Mouse (Mus musculus): ENCODE results near the gene 4930432M17Rik. TPM values are rescaled to one million over a fixed set of nuclear protein-coding genes. Genes with fewer than 3 reads are reported as not detected.

Gene 4930432M17Rik
- polyA plus RNA-seq, 1 experiment from 2014 or later, result not detected

DNA sequence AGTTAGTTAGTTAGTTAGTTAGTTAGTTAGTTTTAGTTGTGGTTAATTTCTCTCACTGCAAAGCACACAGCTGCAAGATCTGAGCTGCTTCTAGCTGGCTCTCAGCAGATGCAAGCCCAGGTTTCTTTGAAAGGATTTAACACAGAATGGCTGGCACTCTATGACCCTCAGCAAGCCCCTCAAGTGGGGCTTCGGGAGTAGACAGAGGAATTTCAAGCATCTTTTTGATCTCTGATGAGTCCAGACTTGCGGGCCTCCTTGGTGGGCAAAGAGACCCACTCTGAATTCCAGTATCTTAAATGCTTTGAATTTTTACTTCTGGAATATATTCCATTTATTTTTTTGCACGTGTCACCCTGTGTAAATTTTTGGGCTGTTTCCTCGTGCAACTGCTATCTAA is 8.4 kb downstream of the 4930432M17Rik start:
- Histone ChIP-seq H3K27ac (no peak overlapping the region), H3K36me3 (no peaks in the 10 kb centered on the region), H3K27me3 (no peaks in the 10 kb centered on the region), H3K9me3 (no peaks in the 10 kb centered on the region), H3K9ac (no peak overlapping the region), H3K4me1 (peaks cover 4% of the 10 kb centered on the region; the same call in 1 of the 2 replicates), H3K4me3 (no peak overlapping the region), H3K4me2 (no peak overlapping the region)
- no peak for ATAC-seq (ENCODE audit: insufficient number of reproducible peaks, insufficient read depth, low FRiP score, low TSS enrichment, low read depth)
- 25% methylated on average over 4 of the region's 4 CpGs for WGBS

DNA sequence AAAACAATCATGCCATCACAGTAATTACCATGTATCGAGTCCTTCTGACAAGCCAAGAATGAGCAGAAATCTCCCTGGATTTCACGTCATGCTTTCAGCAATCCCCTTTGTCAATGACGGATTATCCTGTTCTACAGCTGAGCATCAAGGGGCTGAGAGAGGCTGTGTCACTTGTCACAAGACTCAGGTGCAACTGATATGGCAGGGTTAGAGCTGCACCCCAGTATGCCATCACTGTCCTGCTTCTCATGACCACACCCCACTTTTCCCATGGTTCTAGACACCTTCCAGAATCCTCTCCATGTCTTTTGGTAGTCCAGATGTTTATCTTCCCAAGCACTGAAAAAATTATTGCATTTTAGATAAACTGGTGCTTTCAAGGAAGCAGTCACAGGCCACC is 8.9 kb downstream of the 4930432M17Rik start:
- H3K36me3 ChIP-seq, result no peaks in the 10 kb centered on the region
- no peak overlapping the region for H3K27ac ChIP-seq
- no peak overlapping the region for H3K9ac ChIP-seq
- H3K4me2 ChIP-seq, result no peak overlapping the region
- H3K27me3 ChIP-seq, result no peaks in the 10 kb centered on the region
- no peak for ATAC-seq (ENCODE audit: insufficient number of reproducible peaks, insufficient read depth, low FRiP score, low TSS enrichment, low read depth)
- 44% methylated on average over 3 of the region's 3 CpGs for WGBS
- H3K4me3 ChIP-seq, result no peak overlapping the region
- peaks cover 4% of the 10 kb centered on the region; the same call in 1 of the 2 replicates for H3K4me1 ChIP-seq
- H3K9me3 ChIP-seq, result no peaks in the 10 kb centered on the region

DNA sequence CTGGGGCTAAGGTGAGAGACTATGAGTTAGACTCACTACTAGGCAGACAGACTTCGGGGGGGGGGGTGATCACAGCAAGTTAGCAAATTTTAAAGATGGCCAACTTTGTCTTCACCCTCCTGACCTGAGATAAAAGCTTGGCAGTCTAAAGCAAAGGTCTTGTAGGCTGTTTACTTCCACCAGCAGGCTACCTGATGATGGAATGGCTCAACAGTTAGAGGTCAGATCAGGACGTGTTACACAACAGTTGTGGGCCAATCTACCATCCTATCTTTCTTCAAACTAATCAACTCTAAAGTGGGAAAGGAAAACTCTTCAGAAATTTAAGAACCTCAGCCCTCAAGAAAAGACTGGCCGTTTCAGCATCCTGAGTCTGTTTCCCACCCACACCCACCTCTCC is 9.6 kb downstream of the 4930432M17Rik start:
- Histone ChIP-seq H3K9ac (no peak overlapping the region), H3K4me1 (peaks cover 4% of the 10 kb centered on the region; the same call in 1 of the 2 replicates), H3K27me3 (no peaks in the 10 kb centered on the region), H3K9me3 (no peaks in the 10 kb centered on the region), H3K4me3 (no peak overlapping the region), H3K36me3 (no peaks in the 10 kb centered on the region), H3K4me2 (no peak overlapping the region), H3K27ac (no peak overlapping the region)
- WGBS, result 80% methylated on average over 3 of the region's 3 CpGs
- no peak for ATAC-seq (ENCODE audit: insufficient number of reproducible peaks, insufficient read depth, low FRiP score, low TSS enrichment, low read depth)

DNA sequence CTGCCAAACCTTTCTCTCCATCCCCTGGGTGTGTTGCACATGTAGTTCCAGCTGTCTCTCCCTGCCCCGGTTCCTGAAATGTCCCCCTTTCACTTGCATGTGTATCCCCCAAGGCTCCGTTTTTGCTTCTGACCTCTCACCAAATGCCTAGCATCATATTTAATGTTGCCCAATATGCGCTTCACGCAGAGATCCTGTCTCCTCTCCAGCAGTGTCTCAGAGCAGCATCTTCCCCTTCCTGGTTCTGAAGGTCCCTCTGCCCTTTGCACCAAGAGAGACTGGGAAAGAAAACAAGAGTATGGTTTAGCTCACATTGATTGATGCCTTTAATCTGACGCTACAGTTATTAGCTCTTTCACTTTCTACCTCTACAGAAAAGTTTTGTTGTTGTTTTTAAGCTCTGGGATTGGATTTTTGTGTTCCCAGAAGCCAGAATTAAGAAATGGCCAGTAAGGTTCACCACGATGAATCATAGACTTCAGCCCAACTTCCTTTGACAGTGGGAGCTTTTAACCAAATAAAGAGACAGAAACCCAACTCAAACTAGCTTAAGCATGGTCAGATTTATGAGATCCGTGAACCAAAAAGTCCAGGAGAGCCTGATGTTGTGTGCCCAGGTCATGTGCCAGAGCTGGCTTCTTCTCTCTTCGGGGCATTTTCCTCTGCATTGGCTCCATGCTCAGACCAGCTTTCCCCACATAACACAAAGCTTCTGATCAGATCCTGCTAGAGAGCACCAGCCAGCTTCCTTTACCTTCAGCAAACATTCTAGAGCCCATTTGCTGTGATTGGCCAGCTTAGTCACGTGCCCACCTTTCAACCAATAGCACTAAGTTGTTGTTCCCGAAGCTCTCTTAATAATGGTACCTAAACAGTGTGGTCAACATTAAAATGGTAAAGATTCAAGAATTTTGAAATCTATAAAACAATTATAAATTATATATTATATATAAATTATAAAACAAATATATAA is 12.2 kb downstream of the 4930432M17Rik start:
- 78% methylated on average over 10 of the region's 10 CpGs for WGBS
- no peak for ATAC-seq (ENCODE audit: insufficient number of reproducible peaks, insufficient read depth, low FRiP score, low TSS enrichment, low read depth)
- H3K27me3 ChIP-seq, result no peaks in the 10 kb centered on the region

DNA sequence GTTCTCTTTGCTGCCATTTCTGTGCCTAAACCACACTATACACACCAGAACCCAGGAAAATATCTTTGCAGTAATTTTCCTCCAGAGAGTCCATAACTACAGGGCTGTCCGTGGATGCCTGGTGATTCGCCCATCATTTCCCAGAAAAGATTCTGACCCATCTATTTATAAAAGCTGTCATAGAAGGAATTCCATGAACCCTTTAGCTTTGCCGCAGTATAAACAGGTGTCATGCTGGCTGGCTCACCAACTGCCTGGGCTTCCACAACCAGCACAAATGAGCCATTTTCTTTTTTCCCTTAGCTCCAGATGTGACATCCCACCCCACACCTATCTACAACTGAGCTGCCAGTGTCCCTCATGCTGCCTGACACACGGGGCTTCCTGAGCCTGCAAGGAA is 14.0 kb downstream of the 4930432M17Rik start:
- Histone ChIP-seq H3K27me3 (no peaks in the 10 kb centered on the region), H3K36me3 (no peaks in the 10 kb centered on the region), H3K4me3 (no peak overlapping the region), H3K9me3 (no peaks in the 10 kb centered on the region), H3K9ac (no peak overlapping the region), H3K4me2 (no peak overlapping the region), H3K27ac (no peak overlapping the region), H3K4me1 (no peaks in the 10 kb centered on the region)
- ATAC-seq (ENCODE audit: insufficient number of reproducible peaks, insufficient read depth, low FRiP score, low TSS enrichment, low read depth), result no peak
- WGBS, result 73% methylated on average over 4 of the region's 4 CpGs

More for the DNA sequence above, 12.2 kb downstream of the 4930432M17Rik start:
- Histone ChIP-seq H3K9ac (no peak overlapping the region), H3K36me3 (no peaks in the 10 kb centered on the region), H3K4me3 (no peak overlapping the region), H3K27ac (no peak overlapping the region), H3K4me2 (no peak overlapping the region), H3K4me1 (peaks cover 4% of the 10 kb centered on the region; the same call in 1 of the 2 replicates), H3K9me3 (no peaks in the 10 kb centered on the region)

DNA sequence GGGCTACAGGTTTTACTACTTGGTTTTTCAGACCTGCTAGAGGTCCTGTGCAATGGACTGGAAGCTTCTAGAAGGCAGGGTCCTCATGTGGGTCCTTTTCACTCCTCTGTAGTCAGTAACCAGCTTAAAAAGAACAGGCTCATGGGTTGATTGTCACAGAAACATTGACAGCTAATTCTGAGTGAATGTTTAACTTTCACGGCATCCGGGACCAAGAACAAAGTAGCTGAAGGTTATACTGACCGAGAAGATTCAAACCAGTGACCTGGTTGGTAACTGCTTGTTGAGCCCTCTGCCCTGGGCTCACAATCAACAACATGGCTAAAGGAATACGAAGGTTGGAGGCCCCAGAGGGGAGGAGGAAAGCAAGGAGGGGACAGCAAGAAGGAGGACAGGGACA is 14.4 kb downstream of the 4930432M17Rik start:
- WGBS, result 80% methylated on average over 4 of the region's 4 CpGs
- H3K9ac ChIP-seq, result no peak overlapping the region
- H3K27me3 ChIP-seq, result no peaks in the 10 kb centered on the region
- no peak for ATAC-seq (ENCODE audit: insufficient number of reproducible peaks, insufficient read depth, low FRiP score, low TSS enrichment, low read depth)
- H3K36me3 ChIP-seq, result no peaks in the 10 kb centered on the region
- no peaks in the 10 kb centered on the region for H3K9me3 ChIP-seq
- H3K4me2 ChIP-seq, result no peak overlapping the region
- no peaks in the 10 kb centered on the region for H3K4me1 ChIP-seq
- no peak overlapping the region for H3K4me3 ChIP-seq
- H3K27ac ChIP-seq, result no peak overlapping the region

DNA sequence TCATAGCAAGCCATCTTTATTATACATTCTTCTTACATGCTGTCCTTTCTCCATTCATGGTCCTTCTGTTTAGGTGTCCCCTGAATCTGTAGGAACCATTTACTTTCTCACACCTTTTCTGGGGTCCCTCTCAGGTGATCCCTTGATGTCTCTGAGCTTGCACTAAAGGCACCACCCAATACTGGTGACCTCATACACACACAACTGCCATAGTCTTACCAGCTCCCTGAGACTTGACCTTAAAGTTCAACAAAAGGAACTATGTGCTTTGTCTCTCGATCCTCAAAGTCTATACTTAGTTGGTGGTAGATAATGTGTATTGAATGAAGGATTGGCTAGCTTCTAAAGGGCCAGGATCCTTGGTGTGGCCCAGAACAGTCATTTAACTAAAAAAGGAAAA is 15.4 kb downstream of the 4930432M17Rik start:
- H3K9ac ChIP-seq, result no peak overlapping the region
- 84% methylated on average over 1 of the region's 1 CpGs for WGBS
- H3K27me3 ChIP-seq, result no peaks in the 10 kb centered on the region
- no peak overlapping the region for H3K27ac ChIP-seq
- H3K9me3 ChIP-seq, result no peaks in the 10 kb centered on the region
- H3K4me2 ChIP-seq, result no peak overlapping the region
- no peak for ATAC-seq (ENCODE audit: insufficient number of reproducible peaks, insufficient read depth, low FRiP score, low TSS enrichment, low read depth)
- no peaks in the 10 kb centered on the region for H3K4me1 ChIP-seq
- H3K4me3 ChIP-seq, result no peak overlapping the region
- no peaks in the 10 kb centered on the region for H3K36me3 ChIP-seq

DNA sequence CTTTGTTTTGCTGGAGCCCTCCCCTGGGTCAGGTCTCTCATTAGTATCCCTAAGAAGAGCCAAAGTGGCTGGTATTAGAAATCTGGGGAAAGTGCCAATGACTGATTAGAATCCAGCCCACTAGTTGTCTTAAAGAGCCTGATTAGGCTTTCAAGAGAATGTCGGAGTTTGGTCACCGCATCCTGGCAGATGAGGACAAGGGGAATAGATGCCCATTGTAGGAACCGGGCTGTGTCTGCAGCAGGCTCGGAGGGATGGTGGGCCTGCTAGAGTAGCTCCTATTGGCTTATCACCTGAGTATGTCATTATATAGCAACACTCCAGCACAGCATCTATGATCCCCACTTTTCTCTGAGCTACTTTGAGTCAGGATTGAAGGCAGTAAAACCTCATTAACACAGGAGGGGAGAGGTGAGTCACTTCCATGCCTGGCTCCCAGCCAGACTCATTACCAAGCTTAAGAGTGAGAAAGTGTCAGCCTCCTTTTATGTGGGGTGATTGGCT is 15.9 kb downstream of the 4930432M17Rik start:
- no peaks in the 10 kb centered on the region for H3K27me3 ChIP-seq
- H3K9ac ChIP-seq, result no peak overlapping the region
- H3K36me3 ChIP-seq, result no peaks in the 10 kb centered on the region
- no peak for ATAC-seq (ENCODE audit: insufficient number of reproducible peaks, insufficient read depth, low FRiP score, low TSS enrichment, low read depth)
- no peak overlapping the region for H3K4me2 ChIP-seq
- 80% methylated on average over 4 of the region's 4 CpGs for WGBS
- H3K4me1 ChIP-seq, result no peaks in the 10 kb centered on the region
- H3K9me3 ChIP-seq, result no peaks in the 10 kb centered on the region
- no peak overlapping the region for H3K4me3 ChIP-seq
- no peak overlapping the region for H3K27ac ChIP-seq

DNA sequence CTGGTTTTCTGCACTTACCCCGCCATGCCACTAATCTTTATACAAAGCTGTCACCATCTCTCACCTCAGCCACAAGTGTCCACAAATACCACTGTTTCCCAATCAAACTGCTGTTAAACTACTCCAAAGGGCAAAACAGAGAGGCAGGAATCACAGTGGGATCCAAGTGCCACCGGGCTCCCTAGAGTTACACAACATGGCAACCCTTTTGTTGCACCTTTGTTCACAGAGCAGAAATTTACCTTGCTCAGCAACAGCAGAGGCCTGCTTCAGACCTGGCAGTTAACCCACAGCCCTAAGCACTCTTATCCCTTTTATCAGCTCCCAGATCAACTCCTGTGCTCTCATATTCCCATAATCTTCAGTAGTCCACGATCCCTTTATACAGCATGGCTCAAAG is 17.2 kb downstream of the 4930432M17Rik start:
- no peak overlapping the region for H3K4me2 ChIP-seq
- no peaks in the 10 kb centered on the region for H3K4me1 ChIP-seq
- no peak overlapping the region for H3K27ac ChIP-seq
- H3K9ac ChIP-seq, result no peak overlapping the region
- H3K36me3 ChIP-seq, result no peaks in the 10 kb centered on the region
- WGBS, result 83% methylated on average over 3 of the region's 3 CpGs
- no peak for ATAC-seq (ENCODE audit: insufficient number of reproducible peaks, insufficient read depth, low FRiP score, low TSS enrichment, low read depth)
- no peaks in the 10 kb centered on the region for H3K9me3 ChIP-seq
- no peaks in the 10 kb centered on the region for H3K27me3 ChIP-seq
- H3K4me3 ChIP-seq, result no peak overlapping the region

DNA sequence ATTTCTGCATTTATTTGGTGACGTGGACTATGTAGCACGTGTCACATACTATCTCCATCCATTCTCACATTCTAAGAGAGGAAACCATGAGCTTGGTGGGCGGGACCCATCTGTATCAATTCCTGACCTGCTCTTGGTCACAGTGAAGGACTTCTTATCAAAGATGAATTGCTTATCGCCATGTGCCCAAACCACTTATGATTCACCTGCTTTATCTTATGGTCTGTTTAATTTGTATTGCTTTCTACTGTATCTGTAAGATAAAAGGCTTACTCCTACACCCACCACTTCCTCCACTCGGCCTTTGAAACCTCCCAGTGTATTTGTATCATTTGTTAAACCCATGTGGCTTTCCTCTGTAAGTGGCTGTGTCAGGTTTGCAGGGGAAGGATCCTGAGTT is 18.5 kb downstream of the 4930432M17Rik start:
- WGBS, result 79% methylated on average over 5 of the region's 5 CpGs
- H3K9ac ChIP-seq, result no peak overlapping the region
- H3K4me3 ChIP-seq, result no peak overlapping the region
- H3K4me2 ChIP-seq, result no peak overlapping the region
- H3K27ac ChIP-seq, result no peak overlapping the region
- H3K4me1 ChIP-seq, result no peaks in the 10 kb centered on the region
- no peaks in the 10 kb centered on the region for H3K27me3 ChIP-seq
- H3K9me3 ChIP-seq, result no peaks in the 10 kb centered on the region
- no peaks in the 10 kb centered on the region for H3K36me3 ChIP-seq
- ATAC-seq (ENCODE audit: insufficient number of reproducible peaks, insufficient read depth, low FRiP score, low TSS enrichment, low read depth), result no peak

DNA sequence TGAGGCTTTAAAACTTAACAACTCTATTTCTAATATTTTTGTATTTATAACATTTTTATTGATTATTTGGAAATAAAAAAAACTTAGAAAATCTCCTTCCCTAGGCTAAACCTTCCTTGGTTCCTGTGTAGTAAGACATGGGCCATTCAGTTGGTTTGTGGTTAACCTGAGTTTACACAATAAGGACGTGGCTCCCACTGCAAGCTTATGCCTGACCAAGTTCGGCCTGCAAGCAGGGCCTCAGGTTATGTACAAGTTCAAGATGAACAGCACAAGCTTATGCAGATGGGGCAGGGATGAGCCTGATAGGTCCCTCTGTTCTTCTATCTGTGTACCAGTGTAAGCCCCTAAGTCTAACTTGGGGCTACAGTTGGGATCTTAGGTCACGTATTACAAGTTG is 19.1 kb downstream of the 4930432M17Rik start:
- no peak overlapping the region for H3K9ac ChIP-seq
- H3K9me3 ChIP-seq, result no peaks in the 10 kb centered on the region
- no peaks in the 10 kb centered on the region for H3K27me3 ChIP-seq
- no peak overlapping the region for H3K4me2 ChIP-seq
- H3K36me3 ChIP-seq, result no peaks in the 10 kb centered on the region
- ATAC-seq (ENCODE audit: insufficient number of reproducible peaks, insufficient read depth, low FRiP score, low TSS enrichment, low read depth), result no peak
- 73% methylated on average over 3 of the region's 3 CpGs for WGBS
- no peaks in the 10 kb centered on the region for H3K4me1 ChIP-seq
- H3K4me3 ChIP-seq, result no peak overlapping the region
- H3K27ac ChIP-seq, result no peak overlapping the region
